Mouse (Mus musculus) embryonic facial prominence, embryonic 11.5 days (tissue): Measurements from ENCODE around the gene Mthfsd. TPM values are rescaled to one million over a fixed set of nuclear protein-coding genes. Genes with fewer than 3 reads are reported as not detected.

Source experiments
- microRNA-seq: library from miRNA; unstranded; fragments of <30 nt; microRNA quantifications from one replicate; pipeline ENCODE4, GENCODE M21; 2016; ENCODE audit warnings: borderline number of aligned reads
- polyA plus RNA-seq: library from polyadenylated mRNA; unstranded; fragments of >200 nt; fragmentation: Nextera tagmentation; extraction: Ambion mirVana; gene quantifications from 2 replicates; pipeline ENCODE4 v1.2.1, GENCODE M21; 2014

Gene Mthfsd
- polyA plus RNA-seq, 1 experiment from 2014 or later = 50.0 TPM

Small RNA genes within 50 kb of the gene (microRNA-seq; reads per million reads assigned to microRNA genes)
- gene Gm27530 = not detected

Other genes with a start within 250 kb of the Mthfsd start
- 19.6 and 24.5 TPM in 2 replicates for gene Foxf1, start 24.0 kb downstream of the Mthfsd start, polyA plus RNA-seq
- gene Foxc2, start 7.8 kb upstream of the Mthfsd start, polyA plus RNA-seq = 15.1 and 15.7 TPM in 2 replicates
- 4.4 and 4.7 TPM in 2 replicates for gene Foxl1, start 19.5 kb upstream of the Mthfsd start, polyA plus RNA-seq